Mouse (Mus musculus) spleen, embryonic (tissue): Measurements from ENCODE around the gene Ino80d.

Experiments used
- CTCF ChIA-PET: fragments of 350-600 bp; sonication (Branson Sonifier 250); formaldehyde crosslinking; loops from one replicate; lab custom pipeline; 2022; lab: Charles Lee

The Ino80d gene

GRCm38 (mm10) chr1:62919219-62919618 lies 195.2 kb downstream of the Ino80d start:
- CTCF ChIA-PET: no interaction called here

- CTCF ChIA-PET: no interaction called here
These were observed 197.9 kb downstream of the Ino80d start for GRCm38 (mm10) chr1:62916609-62917008.

GRCm38 (mm10) chr1:62914495-62914894 lies 200.0 kb downstream of the Ino80d start:
- CTCF ChIA-PET: no interaction called here

- CTCF ChIA-PET: no interaction called here
These were observed 203.0 kb downstream of the Ino80d start for GRCm38 (mm10) chr1:62911426-62911825.

- CTCF ChIA-PET: no interaction called here
These were observed 205.3 kb downstream of the Ino80d start for GRCm38 (mm10) chr1:62909126-62909525.

- CTCF ChIA-PET: no interaction called here
These were observed 206.0 kb downstream of the Ino80d start for GRCm38 (mm10) chr1:62908508-62908907.
